Mouse (Mus musculus): ENCODE data around the gene Gad2. TPM values are rescaled to one million over a fixed set of nuclear protein-coding genes. Genes with fewer than 3 reads are reported as not detected.

The Gad2 gene
- not detected for polyA plus RNA-seq (2017; shearing (Covaris generic))

GRCm38 (mm10) chr2:22621828-22622731, at the start of gene Gad2:
Gad2 (plus strand) TSS chr2:22622205.

Other genes with a start within 250 kb of the Gad2 start
- 110 TPM for gene Apbb1ip, start 151.9 kb downstream of the Gad2 start, polyA plus RNA-seq (2017; shearing (Covaris generic))